Mouse (Mus musculus): ENCODE measurements around the gene Olfr1317.

- TF ChIP-seq MEF2A (IDR thresholded peaks at IDR 0.05; ENCODE audit: borderline replicate concordance, low read depth, low read length) (no peak), CTCF (conservative IDR thresholded peaks at IDR 0.05 in 1 of 2, IDR thresholded peaks at IDR 0.05 in 1 of 2; ENCODE audit: low read depth in 2 of 2, low read length in 2 of 2) (no peak), POLR2A (IDR thresholded peaks at IDR 0.05; ENCODE audit: low read depth, low read length) (no peak), EP300 (IDR thresholded peaks at IDR 0.05; ENCODE audit: low read length) (no peak), ZC3H11A (IDR thresholded peaks at IDR 0.05; ENCODE audit: low read depth, low read length) (no peak), TCF12 (IDR thresholded peaks at IDR 0.05; ENCODE audit: low read depth, low read length) (no peak)
Observed at GRCm38 (mm10) chr2:112134877-112135276, 5.3 kb upstream of the Olfr1317 start, which contains the start of gene Olfr1316.

All from CH12.LX (cell line).